Mouse (Mus musculus) ES-Bruce4 (cell line): ENCODE results near the gene Stap1. TPM values are rescaled to one million over a fixed set of nuclear protein-coding genes. Genes with fewer than 3 reads are reported as not detected.

ENCODE experiments used
- H3K27ac ChIP-seq: 2 replicates; pipeline ENCODE4 v1.5.1; 2012; ENCODE audit warnings: low read length, inconsistent platforms; ENCODE audit not compliant: insufficient read depth
- H3K27me3 ChIP-seq: 2 replicates; pipeline ENCODE4 v1.6.1; 2012; ENCODE audit warnings: mild to moderate bottlenecking, low read length, inconsistent platforms; ENCODE audit not compliant: control insufficient read depth, poor library complexity, insufficient read depth, severe bottlenecking
- H3K36me3 ChIP-seq: 2 replicates; pipeline ENCODE4 v1.6.1; 2012; ENCODE audit warnings: inconsistent platforms, mild to moderate bottlenecking, low read length, moderate library complexity; ENCODE audit not compliant: control insufficient read depth, poor library complexity, insufficient read depth, severe bottlenecking
- H3K4me1 ChIP-seq: one replicate; pipeline ENCODE4 v1.8.1; 2011; ENCODE audit warnings: low read length; ENCODE audit not compliant: control insufficient read depth, insufficient read depth
- H3K4me3 ChIP-seq: 2 replicates; pipeline ENCODE4 v1.5.1; 2011; ENCODE audit warnings: low read depth, mild to moderate bottlenecking, low read length
- H3K9ac ChIP-seq: 2 replicates; pipeline ENCODE4 v1.6.1; 2012; ENCODE audit warnings: low read depth, mild to moderate bottlenecking, inconsistent platforms; ENCODE audit not compliant: poor library complexity, severe bottlenecking
- H3K9me3 ChIP-seq: replicated peaks from 2 replicates; pipeline ENCODE4 v1.6.1; 2012; ENCODE audit warnings: mild to moderate bottlenecking, low read length, inconsistent platforms; ENCODE audit not compliant: control insufficient read depth, poor library complexity, insufficient read depth, severe bottlenecking
- CTCF ChIP-seq: IDR thresholded peaks from one replicate; pipeline ENCODE4 v1.8.1; 2011; ENCODE audit warnings: low read depth, low read length
- EP300 ChIP-seq: IDR thresholded peaks from 2 replicates; pipeline ENCODE4 v1.6.1; 2011; ENCODE audit warnings: low read depth, low read length; ENCODE audit not compliant: insufficient read depth
- POLR2A ChIP-seq: IDR thresholded peaks from one replicate; pipeline ENCODE4 v1.8.1; 2011; ENCODE audit warnings: low read length; ENCODE audit not compliant: insufficient read depth
- polyA plus RNA-seq: library from polyadenylated mRNA; stranded (reverse); fragments of >200 nt; gene quantifications from 2 replicates; pipeline ENCODE4 v1.2.4, GENCODE M21; 2011; ENCODE audit warnings: low read depth; ENCODE audit not compliant: missing spikeins, insufficient read depth, insufficient read length

The Stap1 gene
- polyA plus RNA-seq, 1 experiment, result 0.67 TPM

DNA sequence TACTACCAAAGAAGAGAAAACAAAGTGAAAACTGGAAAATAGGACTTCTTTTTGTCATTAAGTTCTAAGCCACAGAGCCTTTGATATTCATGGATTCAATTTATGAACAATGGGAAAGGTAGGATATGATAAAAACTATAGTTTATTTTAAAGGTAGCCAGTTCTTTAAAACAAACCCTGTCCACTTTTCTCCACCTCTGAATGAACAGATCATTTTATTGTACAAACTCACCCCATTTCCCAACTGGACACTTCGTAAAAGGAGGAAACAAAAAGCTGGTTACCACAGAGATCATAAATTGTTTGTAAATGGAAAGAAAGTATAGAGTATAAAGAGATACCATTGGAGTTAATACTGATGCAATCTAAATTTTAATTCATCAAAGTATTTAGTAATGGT lies 39.5 kb downstream of the Stap1 start:
- TF ChIP-seq POLR2A (no peak), EP300 (no peak), CTCF (no peak)
- Histone ChIP-seq H3K27me3 (no peaks in the 10 kb centered on the region), H3K27ac (no peak overlapping the region), H3K36me3 (0 out of 2 replicates have a peak, but pooled peaks cover 3% of the 10 kb centered on the region), H3K9me3 (no peaks in the 10 kb centered on the region), H3K4me3 (no peak overlapping the region), H3K9ac (no peak overlapping the region), H3K4me1 (no peaks in the 10 kb centered on the region)

DNA sequence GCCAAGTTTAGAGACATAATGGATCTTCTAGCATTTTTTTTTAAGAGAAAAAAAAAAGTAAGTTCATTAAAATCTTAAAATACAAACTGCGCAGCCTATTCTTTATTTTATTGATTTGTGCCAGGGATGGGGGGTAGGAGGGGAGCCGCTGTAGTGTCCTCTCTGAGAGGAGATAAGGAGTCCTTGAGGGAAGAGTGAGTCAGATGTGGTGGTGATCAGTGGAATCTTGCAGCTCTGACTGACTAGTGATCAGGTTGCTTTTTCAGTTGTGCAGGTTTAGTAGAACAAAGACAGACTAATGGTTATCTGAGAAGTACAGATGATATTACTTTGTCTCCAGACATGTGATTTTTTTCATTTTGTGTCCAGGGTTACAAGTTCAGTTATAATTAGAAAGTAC lies 41.5 kb downstream of the Stap1 start:
- Histone ChIP-seq H3K4me3 (no peak overlapping the region), H3K27me3 (no peaks in the 10 kb centered on the region), H3K9ac (no peak overlapping the region), H3K4me1 (no peaks in the 10 kb centered on the region), H3K36me3 (peaks cover 3% of the 10 kb centered on the region; the same call in 1 of the 2 replicates), H3K27ac (no peak overlapping the region), H3K9me3 (no peaks in the 10 kb centered on the region)
- TF ChIP-seq CTCF, result no peak
- TF ChIP-seq EP300, result no peak
- no peak for TF ChIP-seq POLR2A

GRCm38 (mm10) chr5:86113997-86114396 lies 42.5 kb downstream of the Stap1 start:
- no peak overlapping the region for H3K27ac ChIP-seq
- no peak overlapping the region for H3K4me3 ChIP-seq
- no peak overlapping the region for H3K9ac ChIP-seq
- no peaks in the 10 kb centered on the region for H3K9me3 ChIP-seq
- TF ChIP-seq CTCF, result no peak
- TF ChIP-seq EP300, result no peak
- no peak for TF ChIP-seq POLR2A
- H3K27me3 ChIP-seq, result no peaks in the 10 kb centered on the region
- peaks cover 3% of the 10 kb centered on the region; the same call in 1 of the 2 replicates for H3K36me3 ChIP-seq
- no peaks in the 10 kb centered on the region for H3K4me1 ChIP-seq

DNA sequence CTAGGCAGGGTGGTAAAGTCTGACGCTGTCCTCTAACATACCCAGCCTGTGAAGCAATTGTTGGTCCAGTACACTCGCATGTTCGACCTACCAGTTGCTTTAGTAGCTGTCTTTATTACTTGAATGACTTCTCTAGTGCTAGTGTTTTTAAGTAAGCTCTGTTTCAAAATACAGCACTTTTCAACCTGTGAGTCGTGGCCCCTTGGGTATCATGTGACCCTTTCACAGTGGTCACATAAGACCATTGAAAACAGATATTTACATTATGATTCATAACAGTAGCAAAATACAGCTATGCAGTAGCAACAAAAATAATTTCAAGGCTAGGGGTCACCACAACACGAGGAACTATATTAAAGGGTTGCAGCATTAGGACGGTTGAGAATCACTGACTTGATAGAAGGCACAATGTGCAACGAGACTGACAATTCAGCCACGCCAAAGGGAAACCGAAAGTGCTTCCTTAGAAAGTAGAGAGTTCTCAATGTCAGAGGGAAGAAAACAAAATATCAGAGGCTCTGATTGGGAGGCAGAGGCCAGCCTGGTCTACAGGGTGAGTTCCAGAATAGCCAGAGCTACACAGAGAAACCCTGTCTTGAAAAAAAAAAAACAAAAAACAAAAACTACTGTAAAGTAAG lies 47.0 kb downstream of the Stap1 start:
- Histone ChIP-seq H3K4me1 (no peaks in the 10 kb centered on the region), H3K9ac (no peak overlapping the region), H3K27me3 (no peaks in the 10 kb centered on the region), H3K9me3 (no peaks in the 10 kb centered on the region), H3K36me3 (peaks cover 4% of the 10 kb centered on the region), H3K4me3 (no peak overlapping the region), H3K27ac (no peak overlapping the region)
- TF ChIP-seq CTCF (no peak), POLR2A (no peak), EP300 (no peak)

- Histone ChIP-seq H3K4me3 (no peak overlapping the region), H3K4me1 (no peaks in the 10 kb centered on the region), H3K27ac (no peak overlapping the region), H3K36me3 (peaks cover 9% of the 10 kb centered on the region), H3K9me3 (no peaks in the 10 kb centered on the region), H3K9ac (no peak overlapping the region), H3K27me3 (no peaks in the 10 kb centered on the region)
- TF ChIP-seq CTCF (no peak), POLR2A (no peak), EP300 (no peak)
Measured at GRCm38 (mm10) chr5:86128749-86129148, 57.2 kb downstream of the Stap1 start.

GRCm38 (mm10) chr5:86129828-86130227 lies 58.3 kb downstream of the Stap1 start:
- Histone ChIP-seq H3K9me3 (no peaks in the 10 kb centered on the region), H3K27me3 (no peaks in the 10 kb centered on the region), H3K27ac (no peak overlapping the region), H3K4me1 (no peaks in the 10 kb centered on the region), H3K4me3 (no peak overlapping the region), H3K9ac (no peak overlapping the region), H3K36me3 (peaks cover 12% of the 10 kb centered on the region)
- TF ChIP-seq EP300 (no peak), POLR2A (no peak), CTCF (no peak)

Other genes with a start within 250 kb of the Stap1 start
- gene Cenpc1, start 6.2 kb upstream of the Stap1 start, polyA plus RNA-seq, result 54.3 and 57.4 TPM in 2 replicates
- 71.5 and 72.6 TPM in 2 replicates for gene Uba6, start 101.1 kb downstream of the Stap1 start, polyA plus RNA-seq
- gene Gnrhr, start 126.2 kb downstream of the Stap1 start, polyA plus RNA-seq, result not detected in 2 replicates
- not detected in 2 replicates for gene Tmprss11c, start 217.6 kb downstream of the Stap1 start, polyA plus RNA-seq